Mouse (Mus musculus) limb, embryonic 10.5 days (tissue): Measurements from ENCODE around the gene Traf3ip2. TPM values are rescaled to one million over a fixed set of nuclear protein-coding genes. Genes with fewer than 3 reads are reported as not detected.

Source experiments
- DNase-seq: peaks from one replicate; pipeline ENCODE4 v3.0.0-alpha.2; 2017; ENCODE audit warnings: low spot score
- H3K27ac ChIP-seq: fragments of 300-500 bp; sonication (generic); 2 replicates; pipeline ENCODE4 v1.5.1; 2016; ENCODE audit warnings: mild to moderate bottlenecking
- H3K27me3 ChIP-seq: fragments of 300-500 bp; sonication (generic); 2 replicates; pipeline ENCODE4 v1.6.1; 2016; ENCODE audit warnings: low read depth, mild to moderate bottlenecking; ENCODE audit not compliant: poor library complexity, severe bottlenecking
- H3K36me3 ChIP-seq: fragments of 300-500 bp; sonication (generic); 2 replicates; pipeline ENCODE4 v1.6.1; 2016; ENCODE audit warnings: mild to moderate bottlenecking, moderate library complexity
- H3K4me1 ChIP-seq: fragments of 300-500 bp; sonication (generic); 2 replicates; pipeline ENCODE4 v1.6.1; 2016
- H3K4me3 ChIP-seq: fragments of 300-500 bp; sonication (generic); 2 replicates; pipeline ENCODE4 v1.5.1; 2016; ENCODE audit warnings: mild to moderate bottlenecking, moderate library complexity
- H3K9me3 ChIP-seq: fragments of 300-500 bp; sonication (generic); replicated peaks from 2 replicates; pipeline ENCODE4 v1.6.1; 2016; ENCODE audit warnings: mild to moderate bottlenecking
- WGBS: fragments of 180-500 bp; shearing (Covaris S2); methylation state at CpG from one replicate; pipeline ENCODE4 v1.1.7; 2016; 5-methylcytosine and 5-hydroxymethylcytosine counted together
- polyA plus RNA-seq: library from polyadenylated mRNA; unstranded; fragments of >200 nt; fragmentation: Nextera tagmentation; extraction: Ambion mirVana; gene quantifications from 2 replicates; pipeline ENCODE4 v1.2.1, GENCODE M21; 2016

Traf3ip2 gene
- polyA plus RNA-seq, 1 experiment from 2014 or later = 7.2 TPM

- Histone ChIP-seq H3K27me3 (no peaks in the 10 kb centered on the region), H3K4me3 (no peak overlapping the region), H3K36me3 (peaks cover 17% of the 10 kb centered on the region), H3K9me3 (no peaks in the 10 kb centered on the region), H3K4me1 (peaks cover 32% of the 10 kb centered on the region), H3K27ac (peak overlapping the region; percentile 25; the same call in 1 of the 2 replicates)
- WGBS = 59% methylated on average over 3 of the region's 3 CpGs
- no peak for DNase-seq
Measured at GRCm38 (mm10) chr10:39666027-39666426, 53.3 kb downstream of the Traf3ip2 start.

- 87% methylated on average over 1 of the region's 1 CpGs for WGBS
- H3K4me3 ChIP-seq = no peak overlapping the region
- peaks cover 37% of the 10 kb centered on the region for H3K4me1 ChIP-seq
- no peak for DNase-seq
- H3K9me3 ChIP-seq = no peaks in the 10 kb centered on the region
- H3K36me3 ChIP-seq = 0 out of 2 replicates have a peak, but pooled peaks cover 5% of the 10 kb centered on the region
- no peak overlapping the region for H3K27ac ChIP-seq
- no peaks in the 10 kb centered on the region for H3K27me3 ChIP-seq
Measured at GRCm38 (mm10) chr10:39671451-39671850, 58.7 kb downstream of the Traf3ip2 start.

- Histone ChIP-seq H3K27ac (0 out of 2 replicates have a peak overlapping the region, but pooled peaks have one; percentile 17), H3K27me3 (no peaks in the 10 kb centered on the region), H3K36me3 (0 out of 2 replicates have a peak, but pooled peaks cover 5% of the 10 kb centered on the region), H3K4me1 (peaks cover 31% of the 10 kb centered on the region), H3K9me3 (no peaks in the 10 kb centered on the region), H3K4me3 (no peak overlapping the region)
- 33% methylated on average over 4 of the region's 4 CpGs for WGBS
- DNase-seq = peak; percentile 51
Measured at GRCm38 (mm10) chr10:39672547-39673051, 59.9 kb downstream of the Traf3ip2 start.

- Histone ChIP-seq H3K4me3 (no peak overlapping the region), H3K27me3 (no peaks in the 10 kb centered on the region), H3K36me3 (0 out of 2 replicates have a peak, but pooled peaks cover 5% of the 10 kb centered on the region), H3K9me3 (no peaks in the 10 kb centered on the region), H3K27ac (no peak overlapping the region), H3K4me1 (peaks cover 31% of the 10 kb centered on the region)
- DNase-seq = no peak
- WGBS = 16% methylated on average over 3 of the region's 3 CpGs
Measured at GRCm38 (mm10) chr10:39674106-39674505, 61.4 kb downstream of the Traf3ip2 start.

- 74% methylated on average over 3 of the region's 3 CpGs for WGBS
- no peak for DNase-seq
Measured at GRCm38 (mm10) chr10:39674766-39675165, 62.0 kb downstream of the Traf3ip2 start.

GRCm38 (mm10) chr10:39678199-39678791 is 65.6 kb downstream of the Traf3ip2 start:
- WGBS = 93% methylated on average over 4 of the region's 4 CpGs
- DNase-seq = no peak
- no peaks in the 10 kb centered on the region for H3K36me3 ChIP-seq
- no peaks in the 10 kb centered on the region for H3K9me3 ChIP-seq
- H3K27ac ChIP-seq = no peak overlapping the region
- H3K4me1 ChIP-seq = peaks cover 18% of the 10 kb centered on the region
- H3K4me3 ChIP-seq = no peak overlapping the region
- H3K27me3 ChIP-seq = no peaks in the 10 kb centered on the region

More at GRCm38 (mm10) chr10:39674766-39675165, 62.0 kb downstream of the Traf3ip2 start:
- H3K4me1 ChIP-seq = peaks cover 31% of the 10 kb centered on the region
- no peak overlapping the region for H3K4me3 ChIP-seq
- no peak overlapping the region for H3K27ac ChIP-seq
- H3K9me3 ChIP-seq = no peaks in the 10 kb centered on the region
- H3K27me3 ChIP-seq = no peaks in the 10 kb centered on the region
- H3K36me3 ChIP-seq = 0 out of 2 replicates have a peak, but pooled peaks cover 5% of the 10 kb centered on the region

GRCm38 (mm10) chr10:39681014-39681413 is 68.3 kb downstream of the Traf3ip2 start:
- no peak for DNase-seq
- Histone ChIP-seq H3K36me3 (no peaks in the 10 kb centered on the region), H3K4me3 (no peak overlapping the region), H3K4me1 (no peaks in the 10 kb centered on the region), H3K9me3 (no peaks in the 10 kb centered on the region), H3K27me3 (no peaks in the 10 kb centered on the region), H3K27ac (no peak overlapping the region)
- 89% methylated on average over 4 of the region's 4 CpGs for WGBS

- no peak overlapping the region for H3K27ac ChIP-seq
- no peaks in the 10 kb centered on the region for H3K4me1 ChIP-seq
- WGBS = 83% methylated on average over 2 of the region's 2 CpGs
- H3K4me3 ChIP-seq = no peak overlapping the region
- DNase-seq = no peak
- H3K27me3 ChIP-seq = no peaks in the 10 kb centered on the region
- no peaks in the 10 kb centered on the region for H3K9me3 ChIP-seq
- no peaks in the 10 kb centered on the region for H3K36me3 ChIP-seq
Measured at GRCm38 (mm10) chr10:39682556-39682955, 69.8 kb downstream of the Traf3ip2 start.

- no peaks in the 10 kb centered on the region for H3K27me3 ChIP-seq
- H3K4me1 ChIP-seq = peaks cover 5% of the 10 kb centered on the region
- DNase-seq = no peak
- no peaks in the 10 kb centered on the region for H3K9me3 ChIP-seq
- WGBS = 91% methylated on average over 2 of the region's 2 CpGs
- H3K36me3 ChIP-seq = no peaks in the 10 kb centered on the region
- H3K27ac ChIP-seq = no peak overlapping the region
- no peak overlapping the region for H3K4me3 ChIP-seq
Measured at GRCm38 (mm10) chr10:39683481-39683880, 70.7 kb downstream of the Traf3ip2 start.

- peaks cover 18% of the 10 kb centered on the region for H3K4me1 ChIP-seq
- 95% methylated on average over 4 of the region's 4 CpGs for whole genome bisulfite sequencing
- no peak for DNase-seq
Measured at GRCm38 (mm10) chr10:39686811-39687210, 74.1 kb downstream of the Traf3ip2 start.

GRCm38 (mm10) chr10:39687851-39688250 is 75.1 kb downstream of the Traf3ip2 start:
- H3K4me3 ChIP-seq = no peak overlapping the region

More at GRCm38 (mm10) chr10:39686811-39687210, 74.1 kb downstream of the Traf3ip2 start:
- Histone ChIP-seq H3K9me3 (no peaks in the 10 kb centered on the region), H3K27ac (no peak overlapping the region), H3K27me3 (no peaks in the 10 kb centered on the region), H3K4me3 (no peak overlapping the region), H3K36me3 (no peaks in the 10 kb centered on the region)

GRCm38 (mm10) chr10:39691351-39692064 is 78.8 kb downstream of the Traf3ip2 start:
- 72% methylated on average over 11 of the region's 11 CpGs for WGBS
- Histone ChIP-seq H3K36me3 (no peaks in the 10 kb centered on the region), H3K4me3 (no peak overlapping the region), H3K9me3 (no peaks in the 10 kb centered on the region), H3K27ac (no peak overlapping the region), H3K27me3 (no peaks in the 10 kb centered on the region), H3K4me1 (peaks cover 18% of the 10 kb centered on the region)
- no peak for DNase-seq

More at GRCm38 (mm10) chr10:39687851-39688250, 75.1 kb downstream of the Traf3ip2 start:
- Histone ChIP-seq H3K4me1 (peaks cover 18% of the 10 kb centered on the region), H3K27ac (no peak overlapping the region), H3K36me3 (no peaks in the 10 kb centered on the region), H3K9me3 (no peaks in the 10 kb centered on the region), H3K27me3 (no peaks in the 10 kb centered on the region)
- 66% methylated on average over 3 of the region's 3 CpGs for WGBS
- DNase-seq = no peak

- no peak for DNase-seq
- 82% methylated on average over 2 of the region's 2 CpGs for WGBS
- Histone ChIP-seq H3K36me3 (no peaks in the 10 kb centered on the region), H3K9me3 (no peaks in the 10 kb centered on the region), H3K27me3 (no peaks in the 10 kb centered on the region), H3K27ac (no peak overlapping the region), H3K4me1 (peaks cover 18% of the 10 kb centered on the region), H3K4me3 (no peak overlapping the region)
Measured at GRCm38 (mm10) chr10:39692152-39692551, 79.4 kb downstream of the Traf3ip2 start.
